Mouse (Mus musculus) megakaryocyte, embryonic 14.5 days (primary cell): Measurements from ENCODE around the gene H60c. TPM values are rescaled to one million over a fixed set of nuclear protein-coding genes. Genes with fewer than 3 reads are reported as not detected.
"Not testable (repeated sequence)": the region's sequence is repeated elsewhere in the genome, so short reads cannot be mapped to it uniquely, and the experiment has no call there.

Experiments
- H3K27me3 ChIP-seq: replicated peaks from 2 replicates; pipeline ENCODE3; 2012; ENCODE audit warnings: inconsistent platforms
- H3K36me3 ChIP-seq: replicated peaks from 2 replicates; pipeline ENCODE3; 2012; ENCODE audit warnings: low read length, inconsistent platforms, mixed read lengths
- H3K4me1 ChIP-seq: 2 replicates; pipeline ENCODE4 v1.6.1; 2012; ENCODE audit warnings: inconsistent platforms
- H3K4me3 ChIP-seq: replicated peaks from 2 replicates; pipeline ENCODE3; 2012; ENCODE audit warnings: moderate library complexity, mild to moderate bottlenecking, inconsistent platforms
- H3K9me3 ChIP-seq: 2 replicates; pipeline ENCODE4 v1.6.1; 2012; ENCODE audit warnings: inconsistent platforms
- FLI1 ChIP-seq: IDR thresholded peaks from 2 replicates; pipeline ENCODE4 v1.6.1; 2012; ENCODE audit warnings: low read length, inconsistent platforms, mixed read lengths
- GATA1 ChIP-seq: IDR thresholded peaks from 3 replicates; pipeline ENCODE4 v1.6.1; 2012; ENCODE audit warnings: mixed read lengths, low read length, inconsistent platforms, borderline replicate concordance
- polyA plus RNA-seq: library from polyadenylated mRNA; stranded (reverse); fragments of >175 nt; gene quantifications from 2 replicates; pipeline ENCODE4 v1.2.3, GENCODE M21; 2012; ENCODE audit warnings: low replicate concordance; ENCODE audit not compliant: insufficient read depth

The H60c gene
- polyA plus RNA-seq, result not detected in 2 replicates

- H3K36me3 ChIP-seq, result no peaks in the 10 kb centered on the region
- TF ChIP-seq FLI1 (no peak), GATA1 (no peak)
Observed at GRCm38 (mm10) chr10:3267671-3268070, at the start of gene H60c. TSS of gene H60c (minus strand) at chr10:3267771.

DNA sequence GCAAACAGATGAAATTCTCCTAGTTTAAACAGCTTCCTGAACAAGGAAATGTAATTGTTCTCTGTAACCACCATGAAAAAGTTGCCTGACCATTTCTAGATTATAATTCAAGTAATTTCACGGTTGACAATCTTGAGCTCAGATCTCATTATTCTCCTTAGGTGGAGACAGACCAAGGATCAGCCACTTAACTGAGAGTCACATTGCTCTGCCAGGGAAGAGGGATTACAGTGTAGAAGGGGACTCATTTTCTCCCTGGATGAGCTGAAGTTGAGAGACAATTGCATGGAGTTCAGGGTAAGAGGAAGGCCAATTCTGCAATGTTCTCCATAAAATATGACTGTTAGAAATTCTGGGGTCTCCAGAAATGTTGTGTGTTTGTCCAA, 41.2 kb upstream of the H60c start:
- TF ChIP-seq FLI1 (no peak), GATA1 (no peak)
- H3K4me1 ChIP-seq, result no peaks in the 10 kb centered on the region
- no peaks in the 10 kb centered on the region for H3K36me3 ChIP-seq
- H3K4me3 ChIP-seq, result no peak overlapping the region
- H3K9me3 ChIP-seq, result peaks cover 21% of the 10 kb centered on the region; the same call in 1 of the 2 replicates
- no peaks in the 10 kb centered on the region for H3K27me3 ChIP-seq

More at GRCm38 (mm10) chr10:3267671-3268070, at the start of gene H60c:
- no peaks in the 10 kb centered on the region for H3K4me1 ChIP-seq
- H3K9me3 ChIP-seq, result peaks cover 22% of the 10 kb centered on the region
- H3K27me3 ChIP-seq, result no peaks in the 10 kb centered on the region
- no peak within 1 kb of the TSS for H3K4me3 ChIP-seq

DNA sequence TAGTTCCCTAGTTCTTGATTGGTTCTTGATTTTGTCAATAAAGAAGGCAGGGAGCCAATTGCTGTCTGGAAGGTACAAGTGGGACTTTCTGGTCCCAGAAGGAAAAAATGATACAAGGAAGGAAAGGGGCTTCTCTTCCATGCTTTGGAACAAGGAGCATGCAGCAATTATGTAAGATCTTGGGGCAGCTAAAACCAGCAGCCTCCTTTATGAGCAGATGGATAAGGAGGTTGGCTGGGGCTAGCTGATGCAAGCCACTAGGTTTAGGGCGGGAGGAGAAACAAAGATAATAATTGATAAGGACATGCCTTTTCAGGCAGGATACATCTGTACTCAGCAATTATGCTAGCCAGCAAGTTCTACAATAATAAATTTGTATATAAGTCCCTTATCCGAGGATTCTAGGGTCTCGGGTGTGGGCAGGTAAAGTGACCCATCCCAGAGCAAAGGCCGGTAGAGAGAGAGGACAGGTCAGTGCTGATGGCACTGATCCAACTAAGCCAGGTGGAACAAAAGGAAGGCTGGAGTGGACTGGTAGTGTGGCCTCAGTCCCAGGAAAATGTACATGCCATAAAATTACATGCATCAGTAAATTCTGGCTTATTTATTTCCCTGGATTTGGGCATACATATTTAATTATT, 40.7 kb upstream of the H60c start:
- H3K4me1 ChIP-seq, result no peaks in the 10 kb centered on the region
- H3K27me3 ChIP-seq, result no peaks in the 10 kb centered on the region
- TF ChIP-seq GATA1 (no peak), FLI1 (no peak)
- H3K4me3 ChIP-seq, result no peak overlapping the region
- H3K9me3 ChIP-seq, result peaks cover 21% of the 10 kb centered on the region
- H3K36me3 ChIP-seq, result no peaks in the 10 kb centered on the region

- Histone ChIP-seq H3K4me1 (no peaks in the 10 kb centered on the region), H3K27me3 (no peaks in the 10 kb centered on the region), H3K4me3 (no peak overlapping the region), H3K9me3 (peaks cover 22% of the 10 kb centered on the region), H3K36me3 (no peaks in the 10 kb centered on the region)
- TF ChIP-seq GATA1 (no peak), FLI1 (no peak)
Observed at GRCm38 (mm10) chr10:3307752-3308151, 40.2 kb upstream of the H60c start.

- no peaks in the 10 kb centered on the region for H3K27me3 ChIP-seq
- no peaks in the 10 kb centered on the region for H3K36me3 ChIP-seq
Observed at GRCm38 (mm10) chr10:3293969-3294368, 26.4 kb upstream of the H60c start.

GRCm38 (mm10) chr10:3281047-3281446, 13.5 kb upstream of the H60c start:
- Histone ChIP-seq H3K4me3 (no peak overlapping the region), H3K36me3 (no peaks in the 10 kb centered on the region), H3K9me3 (0 out of 2 replicates have a peak, but pooled peaks cover under 1% of the 10 kb centered on the region), H3K4me1 (no peaks in the 10 kb centered on the region), H3K27me3 (no peaks in the 10 kb centered on the region)
- TF ChIP-seq GATA1, result no peak

More at GRCm38 (mm10) chr10:3293969-3294368, 26.4 kb upstream of the H60c start:
- Histone ChIP-seq H3K4me3 (no peak overlapping the region), H3K9me3 (no peaks in the 10 kb centered on the region), H3K4me1 (no peaks in the 10 kb centered on the region)
- TF ChIP-seq GATA1, result no peak
- TF ChIP-seq FLI1, result no peak

- Histone ChIP-seq H3K36me3 (no peaks in the 10 kb centered on the region), H3K4me3 (no peak overlapping the region), H3K9me3 (peaks cover 11% of the 10 kb centered on the region), H3K4me1 (no peaks in the 10 kb centered on the region), H3K27me3 (no peaks in the 10 kb centered on the region)
- TF ChIP-seq GATA1 (no peak), FLI1 (no peak)
Observed at GRCm38 (mm10) chr10:3274065-3274464, 6.5 kb upstream of the H60c start.

- no peak for TF ChIP-seq GATA1
- TF ChIP-seq FLI1, result no peak
Observed at GRCm38 (mm10) chr10:3271036-3271435, 3.5 kb upstream of the H60c start.

GRCm38 (mm10) chr10:3266729-3267128, 842 bp downstream of the H60c start:
- Histone ChIP-seq H3K4me3 (no peak overlapping the region), H3K4me1 (no peaks in the 10 kb centered on the region), H3K27me3 (no peaks in the 10 kb centered on the region), H3K9me3 (peaks cover 22% of the 10 kb centered on the region), H3K36me3 (no peaks in the 10 kb centered on the region)
- no peak for TF ChIP-seq GATA1
- TF ChIP-seq FLI1, result no peak

More at GRCm38 (mm10) chr10:3271036-3271435, 3.5 kb upstream of the H60c start:
- Histone ChIP-seq H3K9me3 (peaks cover 29% of the 10 kb centered on the region), H3K27me3 (no peaks in the 10 kb centered on the region), H3K36me3 (no peaks in the 10 kb centered on the region), H3K4me1 (no peaks in the 10 kb centered on the region), H3K4me3 (no peak overlapping the region)

DNA sequence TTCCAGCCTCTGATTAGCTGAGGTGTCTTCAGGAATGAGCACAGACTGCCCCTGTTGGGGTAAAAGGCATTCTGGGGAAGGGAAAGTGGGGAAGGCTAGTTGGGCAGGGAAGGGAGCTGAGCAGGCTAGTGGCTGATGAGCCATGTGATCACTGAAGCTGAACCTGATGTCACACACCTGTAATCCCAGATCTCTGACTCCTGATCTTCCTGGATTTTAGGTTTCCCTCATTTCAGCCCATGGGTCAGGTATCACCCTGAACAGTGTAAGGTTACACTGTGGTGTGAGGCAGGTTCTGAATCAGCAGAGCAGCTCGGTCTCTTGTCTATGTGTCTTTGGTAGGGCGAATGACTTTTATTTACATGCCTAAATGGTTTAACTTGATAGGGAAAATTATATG, 4.8 kb downstream of the H60c start:
- Histone ChIP-seq H3K4me1 (no peaks in the 10 kb centered on the region), H3K27me3 (no peaks in the 10 kb centered on the region), H3K9me3 (peaks cover 23% of the 10 kb centered on the region), H3K36me3 (no peaks in the 10 kb centered on the region), H3K4me3 (no peak overlapping the region)
- TF ChIP-seq GATA1, result no peak
- no peak for TF ChIP-seq FLI1

DNA sequence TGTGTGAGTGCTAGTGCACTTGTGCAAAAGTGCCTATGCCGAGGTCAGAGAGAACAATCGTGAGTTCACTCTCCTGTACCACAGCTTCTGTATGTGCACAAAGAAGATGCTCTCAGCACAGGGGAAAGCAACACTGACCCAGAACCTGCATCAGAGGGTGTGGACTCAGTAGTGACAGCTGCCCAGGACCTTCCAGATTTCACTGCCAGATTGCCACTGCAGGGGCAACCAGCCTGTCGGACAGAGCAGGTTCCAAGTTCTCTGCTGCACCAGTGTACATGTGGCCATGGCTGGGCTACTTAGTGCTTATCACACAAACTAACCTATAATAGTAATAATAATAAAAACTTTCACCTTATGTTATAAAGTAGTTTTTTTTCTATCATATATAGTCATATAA, 10.2 kb downstream of the H60c start:
- TF ChIP-seq FLI1, result no peak
- TF ChIP-seq GATA1, result no peak
- no peaks in the 10 kb centered on the region for H3K4me1 ChIP-seq
- no peaks in the 10 kb centered on the region for H3K27me3 ChIP-seq
- H3K9me3 ChIP-seq, result peaks cover 11% of the 10 kb centered on the region
- H3K36me3 ChIP-seq, result no peaks in the 10 kb centered on the region
- H3K4me3 ChIP-seq, result no peak overlapping the region

- not testable (repeated sequence) for H3K4me3 ChIP-seq, H3K4me1 ChIP-seq, H3K27me3 ChIP-seq, H3K9me3 ChIP-seq, H3K36me3 ChIP-seq
Observed at GRCm38 (mm10) chr10:3238436-3238835, 29.1 kb downstream of the H60c start.
